Mouse (Mus musculus): ENCODE results near the gene Rimbp2. TPM values are rescaled to one million over a fixed set of nuclear protein-coding genes. Genes with fewer than 3 reads are reported as not detected.

Gene Rimbp2
- polyA plus RNA-seq, 1 experiment from 2014 or later: 6.8 TPM

DNA sequence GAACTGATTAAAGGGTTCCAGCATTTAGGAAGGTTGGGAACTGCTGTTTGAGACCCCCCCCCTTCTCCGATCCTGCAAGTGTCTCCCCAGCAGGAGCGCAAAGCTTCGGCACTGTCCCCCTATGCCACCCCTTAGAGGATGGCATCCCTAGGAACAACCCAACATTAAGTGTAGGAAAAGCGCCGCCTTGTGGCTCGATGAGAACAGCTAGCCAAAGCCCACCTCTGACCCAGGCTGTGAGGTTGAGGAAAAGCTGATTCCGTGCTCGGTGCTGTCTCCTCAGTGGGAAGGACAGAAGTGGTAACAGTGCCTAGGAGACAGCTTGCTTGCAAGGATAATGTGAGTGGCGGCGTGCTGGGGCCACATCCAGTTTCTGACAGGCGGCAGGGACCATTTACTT lies 140.2 kb downstream of the Rimbp2 start:
- Histone ChIP-seq H3K9ac (ENCODE audit: low read depth, low read length) (no peak overlapping the region), H3K9me3 (replicated peaks; ENCODE audit: control insufficient read depth, low read length, poor library complexity, severe bottlenecking) (no peaks in the 10 kb centered on the region), H3K27me3 (ENCODE audit: control insufficient read depth, insufficient read depth, low read depth, low read length) (no peaks in the 10 kb centered on the region), H3K4me2 (ENCODE audit: low read length) (no peak overlapping the region), H3K4me3 (ENCODE audit: low read depth, low read length) (no peak overlapping the region), H3K4me1 (ENCODE audit: control insufficient read depth, insufficient read depth, low read length) (peaks cover 16% of the 10 kb centered on the region), H3K27ac (ENCODE audit: low read length) (no peak overlapping the region), H3K36me3 (ENCODE audit: control insufficient read depth, insufficient read depth, low read length) (no peaks in the 10 kb centered on the region)
- ATAC-seq: no peak
- 21% methylated on average over 11 of the region's 11 CpGs for WGBS

DNA sequence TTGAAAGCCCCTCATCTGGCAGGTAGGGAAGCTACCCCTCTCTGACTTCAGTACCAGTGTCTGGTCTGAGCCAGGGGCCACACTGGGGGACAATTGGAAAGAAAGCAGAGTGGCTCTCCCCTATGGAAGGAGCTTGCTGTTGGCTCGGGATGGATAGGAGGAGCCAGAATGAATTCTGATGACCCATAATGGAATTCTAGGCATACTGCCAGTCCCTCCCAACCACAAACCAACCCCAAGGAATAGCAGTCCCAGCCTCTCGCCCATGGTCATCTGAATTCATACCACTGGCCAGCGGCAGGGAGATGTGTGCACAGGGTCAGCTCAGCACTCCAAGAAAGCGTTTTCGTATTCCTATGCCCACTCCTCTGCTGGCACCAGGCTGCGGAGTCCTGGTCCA lies 141.9 kb downstream of the Rimbp2 start:
- H3K4me3 ChIP-seq (ENCODE audit: low read depth, low read length): no peak overlapping the region
- H3K27ac ChIP-seq (ENCODE audit: low read length): no peak overlapping the region
- no peaks in the 10 kb centered on the region for H3K27me3 ChIP-seq (ENCODE audit: control insufficient read depth, insufficient read depth, low read depth, low read length)
- 82% methylated on average over 6 of the region's 6 CpGs for WGBS
- H3K4me1 ChIP-seq (ENCODE audit: control insufficient read depth, insufficient read depth, low read length): peaks cover 16% of the 10 kb centered on the region
- no peak overlapping the region for H3K4me2 ChIP-seq (ENCODE audit: low read length)
- ATAC-seq: no peak
- H3K9me3 ChIP-seq (replicated peaks; ENCODE audit: control insufficient read depth, low read length, poor library complexity, severe bottlenecking): no peaks in the 10 kb centered on the region
- no peaks in the 10 kb centered on the region for H3K36me3 ChIP-seq (ENCODE audit: control insufficient read depth, insufficient read depth, low read length)
- no peak overlapping the region for H3K9ac ChIP-seq (ENCODE audit: low read depth, low read length)

- Histone ChIP-seq H3K9ac (ENCODE audit: low read depth, low read length) (0 out of 2 replicates have a peak overlapping the region, but pooled peaks have one; percentile 24), H3K4me2 (ENCODE audit: low read length) (no peak overlapping the region), H3K27me3 (ENCODE audit: control insufficient read depth, insufficient read depth, low read depth, low read length) (no peaks in the 10 kb centered on the region), H3K9me3 (replicated peaks; ENCODE audit: control insufficient read depth, low read length, poor library complexity, severe bottlenecking) (no peaks in the 10 kb centered on the region), H3K36me3 (ENCODE audit: control insufficient read depth, insufficient read depth, low read length) (no peaks in the 10 kb centered on the region), H3K27ac (ENCODE audit: low read length) (peak overlapping the region; percentile 50), H3K4me1 (ENCODE audit: control insufficient read depth, insufficient read depth, low read length) (peaks cover 14% of the 10 kb centered on the region), H3K4me3 (ENCODE audit: low read depth, low read length) (no peak overlapping the region)
- no peak for ATAC-seq
- WGBS: 34% methylated on average over 12 of the region's 12 CpGs
These were observed 143.3 kb downstream of the Rimbp2 start for GRCm38 (mm10) chr5:128810006-128810405.

DNA sequence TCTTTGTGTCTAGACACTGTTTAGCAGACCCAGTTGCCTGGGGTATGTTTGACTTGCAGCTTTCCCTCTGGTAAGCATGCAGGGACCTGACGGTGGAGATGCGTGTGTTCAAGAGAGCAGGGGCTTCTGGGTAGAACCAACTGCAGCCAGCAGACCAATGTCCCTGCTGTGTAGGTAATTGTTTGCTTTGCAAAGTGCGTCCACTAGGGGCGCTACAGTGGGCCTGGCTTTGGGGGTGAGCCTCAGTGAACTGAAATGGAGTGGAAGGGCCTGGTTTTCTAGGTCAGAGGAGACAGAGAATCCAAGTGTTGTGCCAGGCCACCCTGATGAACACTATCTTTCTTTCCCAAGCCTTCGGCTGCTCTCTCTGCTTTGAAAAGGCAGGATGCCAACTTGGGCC lies 143.9 kb downstream of the Rimbp2 start:
- Histone ChIP-seq H3K4me1 (ENCODE audit: control insufficient read depth, insufficient read depth, low read length) (peaks cover 13% of the 10 kb centered on the region), H3K4me2 (ENCODE audit: low read length) (no peak overlapping the region), H3K9ac (ENCODE audit: low read depth, low read length) (no peak overlapping the region), H3K4me3 (ENCODE audit: low read depth, low read length) (no peak overlapping the region), H3K27ac (ENCODE audit: low read length) (peak overlapping the region; percentile 50), H3K36me3 (ENCODE audit: control insufficient read depth, insufficient read depth, low read length) (no peaks in the 10 kb centered on the region), H3K9me3 (replicated peaks; ENCODE audit: control insufficient read depth, low read length, poor library complexity, severe bottlenecking) (no peaks in the 10 kb centered on the region; the same call in 1 of the 2 replicates), H3K27me3 (ENCODE audit: control insufficient read depth, insufficient read depth, low read depth, low read length) (no peaks in the 10 kb centered on the region)
- no peak for ATAC-seq
- 50% methylated on average over 5 of the region's 5 CpGs for whole genome bisulfite sequencing

DNA sequence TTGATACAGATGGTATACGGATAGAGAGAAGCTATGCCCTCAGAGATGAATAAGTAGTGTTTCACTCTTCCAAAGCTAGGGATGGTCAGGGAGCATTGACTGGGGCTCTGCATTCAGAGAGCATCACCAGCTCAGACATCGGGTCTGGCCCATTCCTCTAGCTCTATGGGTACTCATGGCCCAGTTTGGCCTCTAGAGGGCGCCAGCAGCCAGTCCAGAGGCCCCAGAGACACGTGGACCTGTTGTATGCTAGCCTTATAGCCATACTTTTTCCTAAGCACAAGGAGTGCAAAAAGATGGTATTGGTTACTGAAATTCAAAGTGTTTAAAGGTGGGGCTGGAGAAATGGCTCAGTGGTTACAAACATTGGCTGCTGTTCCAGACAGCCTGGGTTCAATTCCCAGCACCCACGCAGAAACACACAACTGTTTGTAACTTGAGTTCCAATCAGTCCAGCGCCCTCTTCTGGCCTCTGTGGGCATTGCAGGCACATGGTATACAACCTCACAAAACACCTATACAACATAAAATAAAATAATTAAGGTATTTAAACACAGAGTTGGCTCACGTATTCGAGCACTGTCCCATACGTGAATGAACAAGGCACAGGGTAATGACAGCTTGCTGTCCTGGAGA lies 144.6 kb downstream of the Rimbp2 start:
- Histone ChIP-seq H3K9me3 (replicated peaks; ENCODE audit: control insufficient read depth, low read length, poor library complexity, severe bottlenecking) (no peaks in the 10 kb centered on the region; the same call in 1 of the 2 replicates), H3K4me2 (ENCODE audit: low read length) (no peak overlapping the region), H3K36me3 (ENCODE audit: control insufficient read depth, insufficient read depth, low read length) (no peaks in the 10 kb centered on the region), H3K4me1 (ENCODE audit: control insufficient read depth, insufficient read depth, low read length) (peaks cover 13% of the 10 kb centered on the region), H3K4me3 (ENCODE audit: low read depth, low read length) (no peak overlapping the region), H3K27me3 (ENCODE audit: control insufficient read depth, insufficient read depth, low read depth, low read length) (no peaks in the 10 kb centered on the region), H3K9ac (ENCODE audit: low read depth, low read length) (no peak overlapping the region), H3K27ac (ENCODE audit: low read length) (no peak overlapping the region)
- ATAC-seq: no peak
- WGBS: 60% methylated on average over 9 of the region's 9 CpGs

DNA sequence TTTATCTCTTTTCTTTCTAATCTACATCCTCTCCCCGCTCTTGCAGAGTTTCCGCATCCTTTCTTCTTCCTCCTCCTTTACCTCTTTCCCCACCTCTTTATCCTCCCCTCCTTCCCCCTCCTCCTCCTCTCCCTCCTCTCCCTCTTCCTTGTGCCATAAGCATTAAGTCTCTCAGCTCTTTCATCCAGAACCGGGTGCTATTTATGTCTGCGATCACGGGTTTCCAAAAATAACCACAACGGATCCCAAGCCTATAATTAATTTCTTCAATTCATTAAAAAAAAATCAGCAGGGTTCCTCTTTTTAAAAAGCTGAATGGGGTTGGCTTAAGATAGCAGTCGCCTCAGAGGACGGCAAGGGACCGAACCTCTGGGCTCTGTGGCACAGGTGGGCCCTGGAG lies 145.9 kb downstream of the Rimbp2 start:
- Histone ChIP-seq H3K4me2 (ENCODE audit: low read length) (no peak overlapping the region), H3K9ac (ENCODE audit: low read depth, low read length) (no peak overlapping the region), H3K4me1 (ENCODE audit: control insufficient read depth, insufficient read depth, low read length) (peaks cover 13% of the 10 kb centered on the region), H3K36me3 (ENCODE audit: control insufficient read depth, insufficient read depth, low read length) (no peaks in the 10 kb centered on the region), H3K9me3 (replicated peaks; ENCODE audit: control insufficient read depth, low read length, poor library complexity, severe bottlenecking) (no peaks in the 10 kb centered on the region; the same call in 1 of the 2 replicates), H3K27ac (ENCODE audit: low read length) (no peak overlapping the region), H3K4me3 (ENCODE audit: low read depth, low read length) (no peak overlapping the region), H3K27me3 (ENCODE audit: control insufficient read depth, insufficient read depth, low read depth, low read length) (no peaks in the 10 kb centered on the region)
- WGBS: 68% methylated on average over 9 of the region's 9 CpGs
- ATAC-seq: no peak

- WGBS: 85% methylated on average over 13 of the region's 13 CpGs
- no peak for ATAC-seq
- Histone ChIP-seq H3K4me2 (ENCODE audit: low read length) (no peak overlapping the region), H3K36me3 (ENCODE audit: control insufficient read depth, insufficient read depth, low read length) (no peaks in the 10 kb centered on the region), H3K9ac (ENCODE audit: low read depth, low read length) (no peak overlapping the region), H3K27ac (ENCODE audit: low read length) (no peak overlapping the region), H3K9me3 (replicated peaks; ENCODE audit: control insufficient read depth, low read length, poor library complexity, severe bottlenecking) (no peaks in the 10 kb centered on the region; the same call in 1 of the 2 replicates), H3K27me3 (ENCODE audit: control insufficient read depth, insufficient read depth, low read depth, low read length) (no peaks in the 10 kb centered on the region), H3K4me3 (ENCODE audit: low read depth, low read length) (no peak overlapping the region), H3K4me1 (ENCODE audit: control insufficient read depth, insufficient read depth, low read length) (peaks cover 13% of the 10 kb centered on the region)
These were observed 146.8 kb downstream of the Rimbp2 start for GRCm38 (mm10) chr5:128806296-128806998.

GRCm38 (mm10) chr5:128805092-128805491 lies 148.2 kb downstream of the Rimbp2 start:
- H3K27me3 ChIP-seq (ENCODE audit: control insufficient read depth, insufficient read depth, low read depth, low read length): no peaks in the 10 kb centered on the region
- no peak overlapping the region for H3K4me3 ChIP-seq (ENCODE audit: low read depth, low read length)
- 94% methylated on average over 2 of the region's 2 CpGs for WGBS
- H3K27ac ChIP-seq (ENCODE audit: low read length): no peak overlapping the region
- H3K9me3 ChIP-seq (replicated peaks; ENCODE audit: control insufficient read depth, low read length, poor library complexity, severe bottlenecking): no peaks in the 10 kb centered on the region; the same call in 1 of the 2 replicates
- peaks cover 6% of the 10 kb centered on the region; the same call in 1 of the 2 replicates for H3K36me3 ChIP-seq (ENCODE audit: control insufficient read depth, insufficient read depth, low read length)
- H3K9ac ChIP-seq (ENCODE audit: low read depth, low read length): no peak overlapping the region
- no peak for ATAC-seq
- no peak overlapping the region for H3K4me2 ChIP-seq (ENCODE audit: low read length)
- H3K4me1 ChIP-seq (ENCODE audit: control insufficient read depth, insufficient read depth, low read length): peaks cover 6% of the 10 kb centered on the region

GRCm38 (mm10) chr5:128800592-128800991 lies 152.7 kb downstream of the Rimbp2 start:
- H3K36me3 ChIP-seq (ENCODE audit: control insufficient read depth, insufficient read depth, low read length): peaks cover 25% of the 10 kb centered on the region
- H3K9me3 ChIP-seq (replicated peaks; ENCODE audit: control insufficient read depth, low read length, poor library complexity, severe bottlenecking): peaks cover 1% of the 10 kb centered on the region; the same call in 1 of the 2 replicates
- H3K4me3 ChIP-seq (ENCODE audit: low read depth, low read length): no peak overlapping the region
- no peaks in the 10 kb centered on the region for H3K4me1 ChIP-seq (ENCODE audit: control insufficient read depth, insufficient read depth, low read length)
- 91% methylated on average over 5 of the region's 5 CpGs for WGBS
- H3K9ac ChIP-seq (ENCODE audit: low read depth, low read length): no peak overlapping the region
- no peak for ATAC-seq
- H3K4me2 ChIP-seq (ENCODE audit: low read length): no peak overlapping the region
- no peaks in the 10 kb centered on the region for H3K27me3 ChIP-seq (ENCODE audit: control insufficient read depth, insufficient read depth, low read depth, low read length)
- H3K27ac ChIP-seq (ENCODE audit: low read length): no peak overlapping the region
